Mouse (Mus musculus) lung, adult 2 months (tissue): ENCODE results near the gene Zgpat.

Experiments
- CTCF ChIP-seq: fragments of 200-500 bp; IDR thresholded peaks from 2 replicates; pipeline ENCODE4 v1.5.1; 2011; ENCODE audit warnings: mild to moderate bottlenecking, low read length, control low read depth; ENCODE audit not compliant: insufficient read depth
- POLR2A ChIP-seq: fragments of 200-500 bp; IDR thresholded peaks from 2 replicates; pipeline ENCODE4 v1.6.1; 2011; ENCODE audit warnings: low read depth, mild to moderate bottlenecking, control low read depth, low read length, borderline replicate concordance; ENCODE audit errors: extremely low read depth

- no peak for TF ChIP-seq CTCF
- TF ChIP-seq POLR2A, result no peak
These were observed 11.1 kb downstream of the Zgpat start for GRCm38 (mm10) chr2:181375787-181376186.
